Mouse (Mus musculus) limb, embryonic 15.5 days (tissue): ENCODE measurements around the gene Vangl1. TPM values are rescaled to one million over a fixed set of nuclear protein-coding genes. Genes with fewer than 3 reads are reported as not detected.

Experiments used
- ATAC-seq: fragments of 200-750 bp; cut with Nextera tagmentation; 2 replicates; pipeline ENCODE4 v1.8.0; 2017; ENCODE audit warnings: low read depth, moderate TSS enrichment; ENCODE audit not compliant: insufficient number of reproducible peaks, low FRiP score, low TSS enrichment
- H3K27ac ChIP-seq: fragments of 300-500 bp; sonication (generic); 2 replicates; pipeline ENCODE4 v1.5.1; 2015; ENCODE audit warnings: moderate library complexity, mild to moderate bottlenecking, inconsistent platforms
- H3K27me3 ChIP-seq: fragments of 300-500 bp; sonication (generic); 2 replicates; pipeline ENCODE4 v1.6.1; 2015; ENCODE audit warnings: inconsistent platforms
- H3K36me3 ChIP-seq: fragments of 300-500 bp; sonication (generic); 2 replicates; pipeline ENCODE4 v1.6.1; 2015; ENCODE audit warnings: inconsistent platforms
- H3K4me1 ChIP-seq: fragments of 300-500 bp; sonication (generic); 2 replicates; pipeline ENCODE4 v1.6.1; 2015; ENCODE audit warnings: inconsistent platforms
- H3K4me2 ChIP-seq: fragments of 300-500 bp; sonication (generic); 2 replicates; pipeline ENCODE4 v1.6.1; 2015; ENCODE audit warnings: mild to moderate bottlenecking, inconsistent platforms
- H3K4me3 ChIP-seq: fragments of 300-500 bp; sonication (generic); 2 replicates; pipeline ENCODE4 v1.5.1; 2015; ENCODE audit warnings: mild to moderate bottlenecking, inconsistent platforms
- H3K9ac ChIP-seq: fragments of 300-500 bp; sonication (generic); 2 replicates; pipeline ENCODE4 v1.6.1; 2015; ENCODE audit warnings: inconsistent platforms
- H3K9me3 ChIP-seq: fragments of 300-500 bp; sonication (generic); 2 replicates; pipeline ENCODE4 v1.6.1; 2016; ENCODE audit warnings: inconsistent platforms
- WGBS: fragments of 180-500 bp; shearing (Covaris S2); methylation state at CpG from one replicate; pipeline ENCODE4 v1.1.7; 2015; 5-methylcytosine and 5-hydroxymethylcytosine counted together
- polyA plus RNA-seq: library from polyadenylated mRNA; unstranded; fragments of >200 nt; fragmentation: Nextera tagmentation; extraction: Ambion mirVana; gene quantifications from 2 replicates; pipeline ENCODE4 v1.2.1, GENCODE M21; 2015

The Vangl1 gene
- polyA plus RNA-seq, 1 experiment from 2014 or later: 22.8 TPM

DNA sequence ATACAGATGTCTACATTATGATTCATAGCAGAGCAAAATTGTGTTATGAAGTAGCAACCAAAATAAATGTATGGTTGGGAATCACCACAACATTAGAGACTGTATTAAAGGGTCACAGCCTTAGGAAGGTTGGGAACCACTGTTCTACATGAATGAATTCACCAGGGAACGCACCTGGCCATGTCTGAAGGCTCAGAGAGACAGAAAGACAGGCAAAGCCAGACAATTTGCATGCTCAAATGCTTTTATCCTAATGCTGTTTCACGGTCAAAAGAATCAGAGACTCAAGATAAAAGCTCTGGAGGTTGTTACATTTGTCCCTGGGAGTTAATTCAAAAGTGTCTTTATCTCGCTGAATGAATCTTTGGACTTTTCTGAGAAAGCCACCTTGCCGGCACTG lies 52.6 kb downstream of the Vangl1 start:
- 74% methylated on average over 4 of the region's 4 CpGs for WGBS
- H3K27ac ChIP-seq: no peak overlapping the region

DNA sequence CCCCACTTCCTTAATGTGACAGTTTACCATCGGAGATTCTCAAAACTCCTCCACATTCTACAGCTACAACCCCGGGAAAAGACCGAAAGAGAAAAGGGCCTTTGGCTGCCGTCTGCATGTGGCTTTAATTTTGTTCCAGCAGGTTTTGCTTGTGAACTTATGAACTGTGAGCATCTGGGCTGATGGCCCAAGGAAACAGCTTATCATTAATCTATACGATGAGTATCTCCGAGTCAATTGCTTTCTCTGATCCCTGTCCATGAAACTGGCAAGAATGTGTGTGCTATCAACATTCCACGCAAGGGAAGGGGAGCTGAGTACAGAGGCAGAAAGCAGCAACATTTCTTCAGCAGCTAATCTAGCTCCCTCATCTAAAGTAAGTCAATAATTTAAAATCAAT lies 54.6 kb downstream of the Vangl1 start:
- H3K36me3 ChIP-seq: no peaks in the 10 kb centered on the region
- no peak for ATAC-seq
- H3K27me3 ChIP-seq: no peaks in the 10 kb centered on the region
- no peak overlapping the region for H3K4me3 ChIP-seq
- no peak overlapping the region for H3K9ac ChIP-seq
- 13% methylated on average over 7 of the region's 7 CpGs for WGBS
- no peak overlapping the region for H3K27ac ChIP-seq
- no peak overlapping the region for H3K4me2 ChIP-seq
- H3K9me3 ChIP-seq: no peaks in the 10 kb centered on the region
- peaks cover 9% of the 10 kb centered on the region for H3K4me1 ChIP-seq

More for the DNA sequence above, 52.6 kb downstream of the Vangl1 start:
- peaks cover 10% of the 10 kb centered on the region for H3K4me1 ChIP-seq
- no peak overlapping the region for H3K9ac ChIP-seq
- no peak overlapping the region for H3K4me3 ChIP-seq
- H3K9me3 ChIP-seq: no peaks in the 10 kb centered on the region
- no peaks in the 10 kb centered on the region for H3K27me3 ChIP-seq
- H3K36me3 ChIP-seq: peaks cover 2% of the 10 kb centered on the region; the same call in 1 of the 2 replicates
- H3K4me2 ChIP-seq: no peak overlapping the region
- no peak for ATAC-seq

DNA sequence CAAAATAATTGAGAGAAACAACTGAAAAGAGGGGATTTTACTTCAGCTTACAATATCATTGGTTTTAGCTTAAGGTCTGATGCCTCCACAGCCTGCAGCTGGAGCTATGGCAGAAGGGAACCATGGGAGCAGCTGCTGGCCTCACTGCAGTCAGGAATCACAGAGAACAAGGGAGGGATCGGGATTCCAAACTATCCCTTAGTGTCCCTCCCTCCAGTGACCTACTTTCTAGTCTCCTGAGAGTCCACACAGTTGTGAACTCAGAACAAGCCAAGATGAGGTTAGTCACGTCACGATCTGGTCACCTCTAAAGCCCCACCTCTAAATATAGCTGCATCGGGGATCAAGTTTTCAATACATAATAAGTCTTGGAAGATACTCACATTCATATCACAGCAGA lies 57.3 kb downstream of the Vangl1 start:
- 84% methylated on average over 4 of the region's 4 CpGs for WGBS
- ATAC-seq: no peak
- H3K36me3 ChIP-seq: no peaks in the 10 kb centered on the region
- H3K4me3 ChIP-seq: no peak overlapping the region
- H3K4me2 ChIP-seq: no peak overlapping the region
- peaks cover 3% of the 10 kb centered on the region for H3K4me1 ChIP-seq
- H3K27ac ChIP-seq: no peak overlapping the region
- H3K27me3 ChIP-seq: no peaks in the 10 kb centered on the region
- no peak overlapping the region for H3K9ac ChIP-seq
- H3K9me3 ChIP-seq: no peaks in the 10 kb centered on the region

- H3K4me3 ChIP-seq: no peak overlapping the region
- no peaks in the 10 kb centered on the region for H3K36me3 ChIP-seq
- H3K4me2 ChIP-seq: no peak overlapping the region
- H3K9ac ChIP-seq: no peak overlapping the region
- no peaks in the 10 kb centered on the region for H3K9me3 ChIP-seq
- H3K27me3 ChIP-seq: no peaks in the 10 kb centered on the region
- WGBS: 72% methylated on average over 6 of the region's 6 CpGs
- no peak for ATAC-seq
- H3K4me1 ChIP-seq: peaks cover 3% of the 10 kb centered on the region
- H3K27ac ChIP-seq: no peak overlapping the region
Measured at GRCm38 (mm10) chr3:102146428-102146827, 58.1 kb downstream of the Vangl1 start.

GRCm38 (mm10) chr3:102145645-102146386 lies 58.7 kb downstream of the Vangl1 start:
- Histone ChIP-seq H3K4me1 (peaks cover 3% of the 10 kb centered on the region), H3K9me3 (no peaks in the 10 kb centered on the region), H3K4me2 (no peak overlapping the region), H3K4me3 (no peak overlapping the region), H3K36me3 (no peaks in the 10 kb centered on the region), H3K27ac (no peak overlapping the region), H3K27me3 (no peaks in the 10 kb centered on the region), H3K9ac (no peak overlapping the region)
- WGBS: 38% methylated on average over 6 of the region's 6 CpGs
- no peak for ATAC-seq

GRCm38 (mm10) chr3:102144401-102144800 lies 60.1 kb downstream of the Vangl1 start:
- Histone ChIP-seq H3K27ac (no peak overlapping the region), H3K9ac (no peak overlapping the region), H3K27me3 (no peaks in the 10 kb centered on the region), H3K4me3 (no peak overlapping the region), H3K9me3 (no peaks in the 10 kb centered on the region), H3K4me2 (no peak overlapping the region), H3K4me1 (no peaks in the 10 kb centered on the region; the same call in 1 of the 2 replicates), H3K36me3 (no peaks in the 10 kb centered on the region)
- no peak for ATAC-seq
- WGBS: 94% methylated on average over 4 of the region's 4 CpGs

GRCm38 (mm10) chr3:102143536-102143935 lies 61.0 kb downstream of the Vangl1 start:
- Histone ChIP-seq H3K27me3 (no peaks in the 10 kb centered on the region), H3K9me3 (no peaks in the 10 kb centered on the region), H3K4me2 (no peak overlapping the region), H3K9ac (no peak overlapping the region), H3K27ac (no peak overlapping the region), H3K36me3 (no peaks in the 10 kb centered on the region), H3K4me3 (no peak overlapping the region), H3K4me1 (no peaks in the 10 kb centered on the region)
- 74% methylated on average over 3 of the region's 3 CpGs for WGBS
- ATAC-seq: no peak

GRCm38 (mm10) chr3:102142947-102143346 lies 61.5 kb downstream of the Vangl1 start:
- Histone ChIP-seq H3K4me3 (no peak overlapping the region), H3K4me2 (no peak overlapping the region), H3K36me3 (no peaks in the 10 kb centered on the region), H3K9me3 (no peaks in the 10 kb centered on the region), H3K27me3 (no peaks in the 10 kb centered on the region), H3K9ac (no peak overlapping the region), H3K4me1 (no peaks in the 10 kb centered on the region), H3K27ac (no peak overlapping the region)
- 92% methylated on average over 4 of the region's 4 CpGs for WGBS
- ATAC-seq: no peak

DNA sequence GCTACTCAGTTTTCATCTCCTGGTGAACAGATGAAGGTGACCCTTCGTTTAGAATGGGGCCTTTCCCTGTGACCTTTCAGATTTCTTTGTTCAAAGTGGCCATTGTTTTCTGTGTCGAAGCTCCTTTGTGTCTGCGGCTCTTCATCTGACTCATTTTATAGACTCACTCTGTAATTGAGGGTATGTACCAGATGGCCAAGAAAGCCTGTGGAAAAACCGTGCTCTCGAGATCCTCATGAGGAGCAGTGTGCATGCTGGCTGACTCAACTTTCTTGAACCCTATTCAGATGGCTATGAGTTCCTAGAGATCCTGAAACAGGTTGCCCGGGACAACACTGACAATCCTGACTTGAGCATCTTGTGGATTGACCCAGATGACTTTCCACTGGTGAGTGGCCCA lies 62.6 kb downstream of the Vangl1 start:
- Histone ChIP-seq H3K4me3 (no peak overlapping the region), H3K36me3 (no peaks in the 10 kb centered on the region), H3K9me3 (no peaks in the 10 kb centered on the region), H3K4me2 (no peak overlapping the region), H3K27me3 (no peaks in the 10 kb centered on the region), H3K27ac (no peak overlapping the region), H3K4me1 (no peaks in the 10 kb centered on the region), H3K9ac (no peak overlapping the region)
- WGBS: 70% methylated on average over 6 of the region's 6 CpGs
- no peak for ATAC-seq

DNA sequence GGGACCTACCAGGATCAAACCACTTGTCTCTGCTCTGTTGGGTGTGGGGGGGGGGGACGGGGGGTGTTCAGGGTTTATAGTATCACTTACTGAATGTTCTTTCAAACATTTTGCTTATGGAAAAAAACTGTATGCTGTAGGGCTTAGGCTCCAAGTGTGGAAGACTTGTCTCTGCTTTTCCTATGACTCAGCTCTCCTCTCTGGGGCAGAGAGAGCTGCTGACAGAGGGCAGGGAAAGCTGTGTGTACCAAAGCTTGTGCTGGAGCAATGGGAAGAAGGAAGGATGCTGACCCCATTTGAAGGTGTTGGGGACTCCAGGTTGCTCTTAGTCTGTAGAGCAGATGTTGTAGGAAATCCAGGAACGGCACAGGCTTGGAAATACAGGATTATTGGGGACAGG lies 63.0 kb downstream of the Vangl1 start:
- no peak overlapping the region for H3K27ac ChIP-seq
- no peaks in the 10 kb centered on the region for H3K36me3 ChIP-seq
- H3K27me3 ChIP-seq: no peaks in the 10 kb centered on the region
- WGBS: 63% methylated on average over 2 of the region's 2 CpGs
- H3K4me3 ChIP-seq: no peak overlapping the region
- no peak for ATAC-seq
- H3K9me3 ChIP-seq: no peaks in the 10 kb centered on the region
- H3K9ac ChIP-seq: no peak overlapping the region
- no peaks in the 10 kb centered on the region for H3K4me1 ChIP-seq
- H3K4me2 ChIP-seq: no peak overlapping the region

- no peaks in the 10 kb centered on the region for H3K9me3 ChIP-seq
- H3K36me3 ChIP-seq: no peaks in the 10 kb centered on the region
- WGBS: 88% methylated on average over 6 of the region's 6 CpGs
- no peaks in the 10 kb centered on the region for H3K27me3 ChIP-seq
- H3K4me1 ChIP-seq: peaks cover 8% of the 10 kb centered on the region
- H3K9ac ChIP-seq: no peak overlapping the region
- ATAC-seq: no peak
- H3K27ac ChIP-seq: no peak overlapping the region
- H3K4me3 ChIP-seq: no peak overlapping the region
- H3K4me2 ChIP-seq: no peak overlapping the region
Measured at GRCm38 (mm10) chr3:102140606-102141005, 63.9 kb downstream of the Vangl1 start.

DNA sequence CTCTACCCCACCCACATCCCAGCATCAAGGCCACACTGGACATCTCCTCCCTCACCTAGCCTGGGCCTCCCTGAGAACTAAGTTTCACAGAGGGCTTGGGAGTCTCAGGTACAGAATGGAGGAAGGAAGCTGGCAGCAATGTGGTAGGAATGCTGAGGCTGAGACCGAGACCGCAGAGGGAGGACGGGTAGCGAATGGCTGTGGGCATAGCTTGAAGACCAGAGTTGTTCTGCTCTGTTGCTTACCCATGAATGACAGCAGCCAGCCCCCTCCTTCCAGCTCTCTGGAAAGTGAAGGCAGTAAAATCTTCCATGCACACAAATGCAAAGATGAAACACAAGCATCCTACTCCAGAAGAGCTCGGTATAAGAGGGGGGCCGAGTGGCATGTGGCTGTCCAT lies 65.6 kb downstream of the Vangl1 start:
- Histone ChIP-seq H3K9ac (no peak overlapping the region), H3K4me2 (no peak overlapping the region), H3K27ac (no peak overlapping the region), H3K9me3 (no peaks in the 10 kb centered on the region), H3K36me3 (no peaks in the 10 kb centered on the region), H3K4me3 (no peak overlapping the region), H3K27me3 (no peaks in the 10 kb centered on the region), H3K4me1 (peaks cover 12% of the 10 kb centered on the region)
- ATAC-seq: no peak
- WGBS: 72% methylated on average over 6 of the region's 6 CpGs

DNA sequence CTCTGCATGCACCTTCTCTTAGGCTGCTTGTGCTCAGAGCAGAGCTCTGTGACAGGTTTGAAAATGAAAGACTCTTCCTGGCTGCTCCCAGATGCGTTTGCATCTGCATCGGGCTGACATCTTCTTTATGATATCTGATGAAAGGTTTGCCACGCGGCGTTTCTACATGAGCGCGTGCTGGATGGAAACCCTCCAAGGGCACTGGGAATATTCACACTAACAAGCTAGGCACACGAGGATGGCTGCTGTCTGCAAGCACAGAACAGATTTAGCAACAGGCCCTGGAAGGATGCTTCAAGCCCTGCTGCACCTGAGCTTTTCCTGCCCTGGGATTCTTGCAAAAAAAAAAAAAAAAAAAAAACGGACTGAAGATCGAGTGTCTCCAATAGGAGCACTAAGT lies 67.3 kb downstream of the Vangl1 start:
- WGBS: 67% methylated on average over 10 of the region's 10 CpGs

More for the DNA sequence above, 67.3 kb downstream of the Vangl1 start:
- Histone ChIP-seq H3K4me3 (no peak overlapping the region), H3K27ac (no peak overlapping the region), H3K4me1 (peaks cover 12% of the 10 kb centered on the region), H3K36me3 (no peaks in the 10 kb centered on the region), H3K4me2 (no peak overlapping the region), H3K9ac (no peak overlapping the region), H3K9me3 (no peaks in the 10 kb centered on the region), H3K27me3 (no peaks in the 10 kb centered on the region)
- ATAC-seq: no peak
